Mouse (Mus musculus) myocyte (in vitro differentiated cells): ENCODE measurements around the gene 4930469K13Rik. TPM values are rescaled to one million over a fixed set of nuclear protein-coding genes. Genes with fewer than 3 reads are reported as not detected.

ENCODE experiments used
- H3K27me3 ChIP-seq: one replicate; pipeline ENCODE4 v1.6.1; 2011; ENCODE audit not compliant: control insufficient read depth, insufficient read depth, insufficient read length
- H3K36me3 ChIP-seq: one replicate; pipeline ENCODE4 v1.6.1; 2011; ENCODE audit not compliant: control insufficient read depth, insufficient read depth
- H3K4me2 ChIP-seq: one replicate; pipeline ENCODE4 v1.6.1; 2011; ENCODE audit warnings: low read depth, control low read depth
- H3K4me3 ChIP-seq: one replicate; pipeline ENCODE4 v1.5.1; 2011; ENCODE audit warnings: mild to moderate bottlenecking, control low read depth, moderate library complexity
- H3K79me2 ChIP-seq: one replicate; pipeline ENCODE4 v1.6.1; 2011; ENCODE audit not compliant: control insufficient read depth, insufficient read depth
- H3ac ChIP-seq: one replicate; pipeline ENCODE4 v1.6.1; 2011; ENCODE audit not compliant: control insufficient read depth, insufficient read length
- CEBPB ChIP-seq: IDR thresholded peaks from 2 replicates; pipeline ENCODE4 v1.6.1; 2011; ENCODE audit warnings: mild to moderate bottlenecking, moderate library complexity; ENCODE audit not compliant: poor library complexity, insufficient read depth, severe bottlenecking
- E2F4 ChIP-seq: IDR thresholded peaks from one replicate; pipeline ENCODE4 v1.6.1; 2011; ENCODE audit warnings: mild to moderate bottlenecking, control low read depth, moderate library complexity; ENCODE audit not compliant: insufficient read depth
- MAX ChIP-seq: IDR thresholded peaks from one replicate; pipeline ENCODE4 v1.6.1; 2011; ENCODE audit warnings: low read depth, mild to moderate bottlenecking, control low read depth
- MYOD1 ChIP-seq, 3 experiments: IDR thresholded peaks; one replicate each; pipeline ENCODE4 v1.6.1; 2011; ENCODE audit warnings: control low read depth in 2 of 3, low read depth in 2 of 3, mild to moderate bottlenecking in 2 of 3, moderate library complexity in 1 of 3; ENCODE audit not compliant: insufficient read length in 2 of 3, control insufficient read depth in 1 of 3
- MYOG ChIP-seq, 3 experiments: IDR thresholded peaks; one replicate each; pipeline ENCODE4 v1.6.1; 2011; ENCODE audit warnings: control low read depth in 2 of 3, low read depth in 2 of 3, mild to moderate bottlenecking in 2 of 3; ENCODE audit not compliant: insufficient read length in 2 of 3, control insufficient read depth in 1 of 3, insufficient read depth in 1 of 3
- POLR2A ChIP-seq: IDR thresholded peaks from one replicate; pipeline ENCODE4 v1.6.1; 2011; ENCODE audit warnings: low read depth, mild to moderate bottlenecking, control low read depth, moderate library complexity; ENCODE audit not compliant: insufficient read length
- POLR2AphosphoS2 ChIP-seq: IDR thresholded peaks from one replicate; pipeline ENCODE4 v1.6.1; 2011; ENCODE audit warnings: low read depth, control low read depth; ENCODE audit not compliant: insufficient read length
- REST ChIP-seq: IDR thresholded peaks from one replicate; pipeline ENCODE4 v1.6.1; 2011; ENCODE audit warnings: mild to moderate bottlenecking, control low read depth, moderate library complexity; ENCODE audit not compliant: insufficient read depth, insufficient read length
- SRF ChIP-seq: IDR thresholded peaks from one replicate; pipeline ENCODE4 v1.6.1; 2011; ENCODE audit warnings: low read depth; ENCODE audit not compliant: control insufficient read depth, insufficient read length
- TCF12 ChIP-seq: IDR thresholded peaks from one replicate; pipeline ENCODE4 v1.6.1; 2011; ENCODE audit warnings: mild to moderate bottlenecking, control low read depth; ENCODE audit not compliant: poor library complexity, insufficient read depth, severe bottlenecking
- TCF3 ChIP-seq: IDR thresholded peaks from one replicate; pipeline ENCODE4 v1.6.1; 2011; ENCODE audit warnings: low read depth, control low read depth; ENCODE audit not compliant: insufficient read length
- USF1 ChIP-seq: IDR thresholded peaks from one replicate; pipeline ENCODE4 v1.6.1; 2011; ENCODE audit warnings: low read depth, mild to moderate bottlenecking, control low read depth, moderate library complexity
- polyA plus RNA-seq: library from polyadenylated mRNA; unstranded; fragments of >200 nt; fragmentation: generic; extraction: Trizol; gene quantifications from one replicate; pipeline ENCODE4 v1.2.1, GENCODE M21; 2012; ENCODE audit warnings: missing spikeins

The 4930469K13Rik gene
- polyA plus RNA-seq, 1 experiment = not detected

DNA sequence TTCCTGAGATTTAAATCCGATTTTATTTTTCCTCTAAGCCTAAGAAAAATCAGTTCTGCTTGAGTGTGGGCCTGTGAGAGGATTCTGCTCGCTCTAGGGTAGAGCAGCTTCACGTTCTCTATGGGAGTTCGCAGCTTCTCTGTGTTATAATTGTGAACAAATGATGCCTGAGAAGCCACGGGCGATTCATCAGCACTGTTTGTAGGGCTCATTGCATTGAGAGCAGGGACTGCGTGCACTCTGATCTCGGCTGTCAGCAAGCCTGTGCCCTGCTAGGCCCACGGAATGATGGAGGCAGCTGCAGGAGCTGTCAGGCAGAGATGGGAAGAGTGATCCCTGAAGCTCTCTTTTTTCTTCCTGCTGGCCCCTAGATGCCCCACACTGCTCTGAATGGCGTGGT is 100.1 kb downstream of the 4930469K13Rik start:
- Histone ChIP-seq H3K36me3 (no peaks in the 10 kb centered on the region), H3ac (no peak overlapping the region), H3K4me2 (no peak overlapping the region), H3K4me3 (no peak overlapping the region), H3K27me3 (no peaks in the 10 kb centered on the region), H3K79me2 (no peaks in the 10 kb centered on the region)
- TF ChIP-seq TCF12 (no peak), MYOD1 (IDR thresholded peaks at IDR 0.05; ENCODE audit: control insufficient read depth in 1 of 3, insufficient read length in 2 of 3, low read depth in 2 of 3) (no peak), POLR2AphosphoS2 (no peak), MAX (no peak), TCF3 (no peak), USF1 (no peak), REST (no peak), E2F4 (no peak), MYOG (IDR thresholded peaks at IDR 0.05; ENCODE audit: control insufficient read depth in 1 of 3, insufficient read depth in 1 of 3, insufficient read length in 2 of 3, low read depth in 2 of 3) (no peak), CEBPB (no peak), POLR2A (no peak)

DNA sequence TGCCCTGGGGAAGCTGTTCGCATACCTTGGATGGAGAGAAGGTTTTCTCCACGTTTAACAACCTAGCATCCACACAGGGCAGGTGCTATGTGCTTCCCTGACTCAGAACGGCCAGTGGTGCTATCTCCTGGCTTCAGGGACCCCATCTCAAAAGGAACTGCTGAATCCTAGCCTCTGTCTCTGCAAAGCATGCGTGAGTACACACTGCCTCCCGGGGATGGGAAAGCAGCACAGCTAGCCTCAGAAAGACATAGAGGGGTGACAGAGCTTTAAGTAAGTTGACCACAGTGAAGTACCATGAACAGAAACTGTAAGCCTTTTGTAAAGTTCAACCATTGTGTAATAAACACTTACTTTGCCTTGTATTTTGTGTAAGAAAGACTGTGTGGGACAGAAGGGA is 104.9 kb downstream of the 4930469K13Rik start:
- Histone ChIP-seq H3K79me2 (no peaks in the 10 kb centered on the region), H3K36me3 (no peaks in the 10 kb centered on the region), H3K27me3 (no peaks in the 10 kb centered on the region), H3K4me2 (no peak overlapping the region), H3ac (no peak overlapping the region), H3K4me3 (no peak overlapping the region)
- TF ChIP-seq MYOD1 (IDR thresholded peaks at IDR 0.05; ENCODE audit: control insufficient read depth in 1 of 3, insufficient read length in 2 of 3, low read depth in 2 of 3) (no peak), MYOG (IDR thresholded peaks at IDR 0.05; ENCODE audit: control insufficient read depth in 1 of 3, insufficient read depth in 1 of 3, insufficient read length in 2 of 3, low read depth in 2 of 3) (no peak), MAX (no peak), E2F4 (no peak), POLR2A (no peak), POLR2AphosphoS2 (no peak), SRF (no peak), USF1 (no peak), CEBPB (no peak), TCF12 (no peak), REST (no peak), TCF3 (no peak)

DNA sequence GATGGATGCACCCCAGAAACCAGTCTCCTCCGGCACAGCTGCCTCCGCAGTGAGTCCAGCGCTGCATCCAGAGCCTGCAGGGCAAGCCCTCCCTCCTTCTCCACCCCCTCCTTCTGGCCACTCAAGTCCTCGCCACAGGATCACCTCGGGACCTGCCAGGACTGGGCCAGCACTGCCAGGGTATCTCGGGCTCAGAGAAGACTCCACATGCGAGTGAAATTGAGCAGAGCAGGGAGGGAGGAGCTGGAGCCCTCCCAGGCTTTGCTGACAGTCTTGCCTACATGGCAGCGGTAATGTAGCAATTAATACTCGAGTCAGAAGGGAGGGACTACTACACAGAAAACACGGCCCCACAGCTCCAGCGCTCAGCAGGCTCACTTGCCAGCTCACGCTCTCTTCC is 105.4 kb downstream of the 4930469K13Rik start, which contains the start of gene Kcnip1:
Kcnip1 (minus strand) TSS at position 215 of the 400 bp plus-strand sequence.
- no peaks in the 10 kb centered on the region for H3K79me2 ChIP-seq
- H3K36me3 ChIP-seq = no peaks in the 10 kb centered on the region
- no peak within 1 kb of the TSS for H3K4me3 ChIP-seq
- TF ChIP-seq USF1 = no peak
- no peak for TF ChIP-seq POLR2AphosphoS2
- TF ChIP-seq MAX = no peak
- TF ChIP-seq MYOG (IDR thresholded peaks at IDR 0.05; ENCODE audit: control insufficient read depth in 1 of 3, insufficient read depth in 1 of 3, insufficient read length in 2 of 3, low read depth in 2 of 3) = no peak
- TF ChIP-seq CEBPB = no peak
- TF ChIP-seq TCF12 = no peak
- TF ChIP-seq REST = no peak
- no peak for TF ChIP-seq SRF
- TF ChIP-seq MYOD1 (IDR thresholded peaks at IDR 0.05; ENCODE audit: control insufficient read depth in 1 of 3, insufficient read length in 2 of 3, low read depth in 2 of 3) = no peak
- no peaks in the 10 kb centered on the region for H3K27me3 ChIP-seq
- no peak within 1 kb of the TSS for H3ac ChIP-seq
- no peak within 1 kb of the TSS for H3K4me2 ChIP-seq

- Histone ChIP-seq H3K79me2 (no peaks in the 10 kb centered on the region), H3K4me2 (no peak overlapping the region), H3K4me3 (no peak overlapping the region), H3ac (no peak overlapping the region), H3K36me3 (no peaks in the 10 kb centered on the region), H3K27me3 (no peaks in the 10 kb centered on the region)
- TF ChIP-seq SRF (no peak), E2F4 (no peak), POLR2AphosphoS2 (no peak), MYOG (IDR thresholded peaks at IDR 0.05; ENCODE audit: control insufficient read depth in 1 of 3, insufficient read depth in 1 of 3, insufficient read length in 2 of 3, low read depth in 2 of 3) (no peak), USF1 (no peak), CEBPB (no peak), MAX (no peak), TCF12 (no peak), POLR2A (no peak), REST (no peak), MYOD1 (IDR thresholded peaks at IDR 0.05; ENCODE audit: control insufficient read depth in 1 of 3, insufficient read length in 2 of 3, low read depth in 2 of 3) (no peak), TCF3 (no peak)
Measured at GRCm38 (mm10) chr11:33990002-33990401, 108.4 kb downstream of the 4930469K13Rik start.

DNA sequence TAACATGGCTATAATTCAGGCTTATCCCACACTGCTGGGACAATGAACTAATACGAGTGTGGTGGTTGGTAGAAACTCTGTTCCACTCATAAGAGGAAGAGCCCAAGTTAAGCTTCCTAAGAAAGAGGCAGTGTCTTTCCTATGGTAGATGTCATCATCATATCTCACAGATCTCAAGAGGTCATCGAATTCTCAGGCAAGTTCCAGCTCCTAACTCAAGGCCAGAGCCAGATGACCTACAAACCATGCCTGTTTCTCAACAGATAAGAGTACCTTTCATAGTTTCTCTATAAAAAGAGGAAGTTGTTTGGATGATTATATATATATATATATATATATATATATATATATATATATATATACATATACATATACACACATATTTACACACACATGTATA is 111.8 kb downstream of the 4930469K13Rik start:
- H3ac ChIP-seq = no peak overlapping the region
- H3K4me2 ChIP-seq = no peak overlapping the region
- H3K36me3 ChIP-seq = no peaks in the 10 kb centered on the region
- H3K4me3 ChIP-seq = no peak overlapping the region
- TF ChIP-seq CEBPB = no peak
- no peak for TF ChIP-seq E2F4
- no peak for TF ChIP-seq USF1
- no peak for TF ChIP-seq SRF
- no peak for TF ChIP-seq MYOG (IDR thresholded peaks at IDR 0.05; ENCODE audit: control insufficient read depth in 1 of 3, insufficient read depth in 1 of 3, insufficient read length in 2 of 3, low read depth in 2 of 3)
- TF ChIP-seq MYOD1 (IDR thresholded peaks at IDR 0.05; ENCODE audit: control insufficient read depth in 1 of 3, insufficient read length in 2 of 3, low read depth in 2 of 3) = no peak
- TF ChIP-seq POLR2AphosphoS2 = no peak
- TF ChIP-seq TCF3 = no peak
- TF ChIP-seq REST = no peak
- no peak for TF ChIP-seq TCF12
- TF ChIP-seq POLR2A = no peak
- H3K79me2 ChIP-seq = no peaks in the 10 kb centered on the region
- H3K27me3 ChIP-seq = no peaks in the 10 kb centered on the region
